Mouse (Mus musculus) MEL (cell line): Measurements from ENCODE around the gene Dcbld1. TPM values are rescaled to one million over a fixed set of nuclear protein-coding genes. Genes with fewer than 3 reads are reported as not detected.

Experiments
- DNase-seq: peaks from one replicate; pipeline ENCODE4 v3.0.0; 2011; ENCODE audit warnings: low read depth, low spot score
- H3K27ac ChIP-seq: 2 replicates; pipeline ENCODE4 v1.5.1; 2012; ENCODE audit warnings: low read depth, mild to moderate bottlenecking, control low read depth, low read length, moderate library complexity; ENCODE audit not compliant: control insufficient read depth
- H3K27me3 ChIP-seq, 2 experiments: fragments of 150-350 bp in 1 of 2; sonication (generic) in 1 of 2; 2 replicates each; pipeline ENCODE4 v1.6.1; 2012; ENCODE audit warnings: low read length in 2 of 2, mild to moderate bottlenecking in 2 of 2, improper control_type of control experiment in 1 of 2, moderate library complexity in 1 of 2; ENCODE audit not compliant: insufficient read depth in 2 of 2, control insufficient read depth in 1 of 2
- H3K36me3 ChIP-seq, 2 experiments: 2 replicates each; pipeline ENCODE4 v1.6.1; 2012 to 2014; ENCODE audit warnings: low read length in 2 of 2, improper control_type of control experiment in 1 of 2, inconsistent platforms in 1 of 2, mild to moderate bottlenecking in 1 of 2; ENCODE audit not compliant: insufficient read depth in 2 of 2, control insufficient read depth in 1 of 2
- H3K4me1 ChIP-seq, 2 experiments: fragments of 150-350 bp in 1 of 2; sonication (generic) in 1 of 2; 2 replicates each; pipeline ENCODE4 v1.6.1; 2012; ENCODE audit warnings: low read length in 2 of 2, improper control_type of control experiment in 1 of 2, mild to moderate bottlenecking in 1 of 2; ENCODE audit not compliant: insufficient read depth in 2 of 2, control insufficient read depth in 1 of 2
- H3K4me3 ChIP-seq, 2 experiments: fragments of 150-350 bp in 1 of 2; sonication (generic) in 1 of 2; 2 replicates each; pipeline ENCODE4 v1.5.1; 2012; ENCODE audit warnings: low read depth in 2 of 2, low read length in 2 of 2, mild to moderate bottlenecking in 2 of 2, moderate library complexity in 2 of 2, control low read depth in 1 of 2, improper control_type of control experiment in 1 of 2; ENCODE audit not compliant: control insufficient read depth in 1 of 2, insufficient read depth in 1 of 2
- H3K79me2 ChIP-seq: 2 replicates; pipeline ENCODE4 v1.6.1; 2012; ENCODE audit warnings: mild to moderate bottlenecking, low read length, moderate library complexity; ENCODE audit not compliant: control insufficient read depth, poor library complexity, insufficient read depth
- H3K9ac ChIP-seq: 2 replicates; pipeline ENCODE4 v1.6.1; 2012; ENCODE audit warnings: low read depth, mild to moderate bottlenecking, control low read depth, low read length, moderate library complexity; ENCODE audit not compliant: control insufficient read depth, poor library complexity, severe bottlenecking
- H3K9me3 ChIP-seq: fragments of 150-350 bp; sonication (generic); replicated peaks from 2 replicates; pipeline ENCODE4 v1.6.1; 2012; ENCODE audit warnings: mild to moderate bottlenecking, low read length, improper control_type of control experiment, moderate library complexity; ENCODE audit not compliant: insufficient read depth
- CTCF ChIP-seq, 3 experiments: IDR thresholded peaks in 2 of 3; conservative IDR thresholded peaks in 1 of 3; 2 replicates each; pipeline ENCODE4 v1.5.1; 2011 to 2012; ENCODE audit warnings: low read length in 3 of 3, low read depth in 2 of 3, mild to moderate bottlenecking in 2 of 3, improper control_type of control experiment in 1 of 3, inconsistent platforms in 1 of 3, mixed read lengths in 1 of 3, moderate library complexity in 1 of 3; ENCODE audit not compliant: control insufficient read depth in 1 of 3, insufficient read depth in 1 of 3, poor library complexity in 1 of 3, severe bottlenecking in 1 of 3
- ELF1 ChIP-seq: IDR thresholded peaks from 2 replicates; pipeline ENCODE4 v1.6.1; 2014; ENCODE audit warnings: low read depth, mild to moderate bottlenecking, inconsistent platforms, low read length, improper control_type of control experiment, moderate library complexity
- EP300 ChIP-seq, 2 experiments: IDR thresholded peaks; 2 replicates each; pipeline ENCODE4 v1.6.1; 2011; ENCODE audit warnings: improper control_type of control experiment in 2 of 2, low read length in 2 of 2, low read depth in 1 of 2, mild to moderate bottlenecking in 1 of 2
- MAFK ChIP-seq: IDR thresholded peaks from 2 replicates; pipeline ENCODE4 v1.6.1; 2011; ENCODE audit warnings: low read depth, mild to moderate bottlenecking, low read length, improper control_type of control experiment, borderline replicate concordance
- MXI1 ChIP-seq: IDR thresholded peaks from 2 replicates; pipeline ENCODE4 v1.6.1; 2011; ENCODE audit warnings: mild to moderate bottlenecking, low read depth, low read length, improper control_type of control experiment
- MYB ChIP-seq: IDR thresholded peaks from 2 replicates; pipeline ENCODE4 v1.6.1; 2011; ENCODE audit warnings: mild to moderate bottlenecking, low read depth, low read length, improper control_type of control experiment
- NRF1 ChIP-seq: IDR thresholded peaks from 2 replicates; pipeline ENCODE4 v1.6.1; 2014; ENCODE audit warnings: low read depth, mild to moderate bottlenecking, inconsistent platforms, low read length, improper control_type of control experiment, moderate library complexity; ENCODE audit not compliant: poor library complexity, insufficient read depth, severe bottlenecking
- POLR2AphosphoS5 ChIP-seq: IDR thresholded peaks from 2 replicates; pipeline ENCODE4 v1.6.1; 2012; ENCODE audit warnings: low read depth, borderline replicate concordance, mild to moderate bottlenecking, inconsistent platforms, low read length, moderate library complexity, mixed read lengths
- RAD21 ChIP-seq: IDR thresholded peaks from 2 replicates; pipeline ENCODE4 v1.6.1; 2011; ENCODE audit warnings: mild to moderate bottlenecking, low read depth, low read length, improper control_type of control experiment
- UBTF ChIP-seq: IDR thresholded peaks from 2 replicates; pipeline ENCODE4 v1.6.1; 2012; ENCODE audit warnings: low read depth, mild to moderate bottlenecking, inconsistent platforms, low read length, improper control_type of control experiment, moderate library complexity, borderline replicate concordance; ENCODE audit not compliant: insufficient read depth
- ZKSCAN1 ChIP-seq: IDR thresholded peaks from 2 replicates; pipeline ENCODE4 v1.6.1; 2012; ENCODE audit warnings: low read depth, mild to moderate bottlenecking, inconsistent platforms, low read length, improper control_type of control experiment, moderate library complexity
- polyA plus RNA-seq, 2 experiments: library from polyadenylated mRNA; stranded (reverse) in 1 of 2; unstranded in 1 of 2; fragments of >175 nt in 1 of 2; fragments of >200 nt in 1 of 2; gene quantifications; 2 replicates each; pipeline versions ENCODE4 v1.2.1 to v1.2.4; 2012; ENCODE audit warnings: low replicate concordance in 2 of 2, low read depth in 1 of 2; ENCODE audit not compliant: insufficient read length in 2 of 2, insufficient read depth in 1 of 2, missing spikeins in 1 of 2
- total RNA-seq: library from RNA; depleted of rRNA; stranded (reverse); fragments of 300-350 nt; gene quantifications from 2 replicates; pipeline ENCODE4 v1.2.3, GENCODE M21; 2012; rRNA removed

The Dcbld1 gene
- total and polyA plus RNA-seq, 3 experiments: 4.0 to 7.1 TPM; not detected in 1

DNA sequence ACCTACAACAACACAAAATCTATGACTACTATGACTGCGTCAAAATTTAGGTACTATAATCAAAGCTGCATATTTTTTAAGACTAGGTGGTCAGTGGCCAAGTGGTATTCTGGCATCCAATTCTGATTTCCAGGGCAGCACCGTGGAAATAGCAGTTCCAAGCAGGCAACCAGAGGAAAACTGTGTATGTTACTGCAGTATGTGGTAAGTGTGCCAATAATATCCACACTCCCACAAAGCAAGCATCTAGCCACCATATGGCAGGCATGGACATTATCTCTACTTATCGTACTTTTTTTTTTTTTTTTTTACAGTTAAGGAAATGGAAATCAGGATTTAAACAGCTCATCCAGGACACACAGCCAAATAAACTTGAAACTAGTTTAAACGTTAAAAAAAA, 135.0 kb downstream of the Dcbld1 start:
- Histone ChIP-seq H3K4me1 (peaks cover 2 to 4% of the 10 kb centered on the region in 2 experiments; a peak in 1 of 4 replicates), H3K9ac (no peak overlapping the region), H3K4me3 (no peak overlapping the region), H3K27me3 (no peaks in the 10 kb centered on the region), H3K79me2 (no peaks in the 10 kb centered on the region), H3K9me3 (no peaks in the 10 kb centered on the region), H3K27ac (no peak overlapping the region), H3K36me3 (peaks cover 0 to 2% of the 10 kb centered on the region in 2 experiments; a peak in 2 of 4 replicates)
- no peak for DNase-seq
- TF ChIP-seq CTCF (IDR thresholded peaks at IDR 0.05 in 2 of 3, conservative IDR thresholded peaks at IDR 0.05 in 1 of 3; ENCODE audit: control insufficient read depth in 1 of 3, insufficient read depth in 1 of 3, low read depth in 2 of 3, low read length in 3 of 3, poor library complexity in 1 of 3, severe bottlenecking in 1 of 3) (no peak), POLR2AphosphoS5 (no peak), MXI1 (no peak), RAD21 (no peak), ZKSCAN1 (no peak), MAFK (no peak), UBTF (no peak), MYB (no peak), NRF1 (no peak), ELF1 (no peak), EP300 (IDR thresholded peaks at IDR 0.05; ENCODE audit: low read depth in 1 of 2, low read length in 2 of 2) (no peak)

Other genes starting within 250 kb of the Dcbld1 start
- gene Vgll2, start 211.1 kb upstream of the Dcbld1 start, total RNA-seq: not detected in 2 replicates
- not detected for gene Vgll2, start 211.1 kb upstream of the Dcbld1 start, polyA plus RNA-seq
- not detected in 2 replicates for gene Ros1, start 38.4 kb upstream of the Dcbld1 start, total RNA-seq
- gene Ros1, start 38.4 kb upstream of the Dcbld1 start, polyA plus RNA-seq: not detected
- not detected in 2 replicates for gene Gm26741, start 125.1 kb downstream of the Dcbld1 start, total RNA-seq
- not detected for gene Gm26741, start 125.1 kb downstream of the Dcbld1 start, polyA plus RNA-seq
- 6.2 and 6.4 TPM in 2 replicates for gene Gopc, start 148.5 kb downstream of the Dcbld1 start, total RNA-seq
- gene Gopc, start 148.5 kb downstream of the Dcbld1 start, polyA plus RNA-seq: 1 to 10 TPM in 1 of 2 experiments, not detected in 1; 8.2 TPM
- gene Nepn, start 155.4 kb downstream of the Dcbld1 start, total RNA-seq: 0.12 and 0.13 TPM in 2 replicates
- under 1 TPM in 1 of 2 experiments, not detected in 1; 0.17 TPM for gene Nepn, start 155.4 kb downstream of the Dcbld1 start, polyA plus RNA-seq
- gene Nus1, start 183.9 kb downstream of the Dcbld1 start, total RNA-seq: 24.8 and 25.6 TPM in 2 replicates
- gene Nus1, start 183.9 kb downstream of the Dcbld1 start, polyA plus RNA-seq: 10 to 100 TPM; 43.5 to 52.4 TPM